Mouse (Mus musculus) CH12.LX (cell line): ENCODE results near the gene Ubash3b. TPM values are rescaled to one million over a fixed set of nuclear protein-coding genes. Genes with fewer than 3 reads are reported as not detected.

ENCODE experiments used
- DNase-seq: peaks from one replicate; pipeline ENCODE4 v3.0.0-alpha.2; 2013; ENCODE audit errors: extremely low read depth
- H3K27ac ChIP-seq: 2 replicates; pipeline ENCODE4 v1.5.1; 2012; ENCODE audit warnings: low read depth, mild to moderate bottlenecking, control low read depth, moderate library complexity; ENCODE audit not compliant: insufficient read depth
- H3K27me3 ChIP-seq: replicated peaks from 2 replicates; pipeline ENCODE3; 2012; ENCODE audit warnings: inconsistent platforms
- H3K36me3 ChIP-seq, 2 experiments: replicated peaks in 1 of 2; 2 replicates each; pipeline versions ENCODE3 to v1.6.1; 2012; ENCODE audit warnings: inconsistent platforms in 1 of 2, low read length in 1 of 2, mild to moderate bottlenecking in 1 of 2, mixed read lengths in 1 of 2, moderate library complexity in 1 of 2; ENCODE audit not compliant: control insufficient read depth in 1 of 2, insufficient read depth in 1 of 2
- H3K4me1 ChIP-seq, 2 experiments: 2 replicates each; pipeline ENCODE4 v1.6.1; 2012; ENCODE audit warnings: inconsistent platforms in 1 of 2, moderate library complexity in 1 of 2; ENCODE audit not compliant: insufficient read depth in 2 of 2, control insufficient read depth in 1 of 2
- H3K4me2 ChIP-seq: 2 replicates; pipeline ENCODE4 v1.6.1; 2012; ENCODE audit warnings: low read depth, mild to moderate bottlenecking, control low read depth; ENCODE audit not compliant: poor library complexity, insufficient read depth, severe bottlenecking
- H3K4me3 ChIP-seq, 3 experiments: fragments of 150-350 bp in 1 of 3; sonication (generic) in 1 of 3; replicated peaks in 1 of 3; 2 replicates each; pipeline versions ENCODE3 to v1.5.1; 2011 to 2012; ENCODE audit warnings: low read depth in 2 of 3, low read length in 2 of 3, mild to moderate bottlenecking in 2 of 3, moderate library complexity in 2 of 3, control low read depth in 1 of 3, improper control_type of control experiment in 1 of 3, inconsistent platforms in 1 of 3, mixed read lengths in 1 of 3; ENCODE audit not compliant: poor library complexity in 1 of 3
- H3K79me2 ChIP-seq: replicated peaks from 2 replicates; pipeline ENCODE4 v1.6.1; 2012; ENCODE audit warnings: mild to moderate bottlenecking, moderate library complexity; ENCODE audit not compliant: control insufficient read depth, poor library complexity, insufficient read depth, severe bottlenecking; ENCODE audit errors: extremely low read depth
- H3K9ac ChIP-seq: 2 replicates; pipeline ENCODE4 v1.6.1; 2012; ENCODE audit warnings: low read depth, mild to moderate bottlenecking, control low read depth, moderate library complexity; ENCODE audit not compliant: insufficient read depth
- H3K9me3 ChIP-seq: replicated peaks from 2 replicates; pipeline ENCODE3; 2012; ENCODE audit warnings: low read length, inconsistent platforms, mixed read lengths
- BHLHE40 ChIP-seq: IDR thresholded peaks from 2 replicates; pipeline ENCODE4 v1.6.1; 2011; ENCODE audit warnings: mild to moderate bottlenecking, low read depth, low read length, improper control_type of control experiment
- CHD1 ChIP-seq: IDR thresholded peaks from 2 replicates; pipeline ENCODE4 v1.6.1; 2012; ENCODE audit warnings: low read depth, low read length, improper control_type of control experiment, inconsistent platforms
- CHD2 ChIP-seq: IDR thresholded peaks from 2 replicates; pipeline ENCODE4 v1.6.1; 2011; ENCODE audit warnings: low read length, improper control_type of control experiment
- E2F4 ChIP-seq: IDR thresholded peaks from 2 replicates; pipeline ENCODE4 v1.6.1; 2011; ENCODE audit warnings: low read depth, low read length, improper control_type of control experiment; ENCODE audit not compliant: insufficient replicate concordance
- IRF4 ChIP-seq: IDR thresholded peaks from 2 replicates; pipeline ENCODE4 v1.6.1; 2014; ENCODE audit warnings: low read depth, mild to moderate bottlenecking, inconsistent platforms, low read length, improper control_type of control experiment
- JUN ChIP-seq: IDR thresholded peaks from 2 replicates; pipeline ENCODE4 v1.6.1; 2011; ENCODE audit warnings: low read depth, mild to moderate bottlenecking, low read length, improper control_type of control experiment, moderate library complexity; ENCODE audit not compliant: insufficient read depth
- MAZ ChIP-seq: IDR thresholded peaks from 2 replicates; pipeline ENCODE4 v1.6.1; 2012; ENCODE audit warnings: low read depth, mild to moderate bottlenecking, inconsistent platforms, low read length, improper control_type of control experiment, moderate library complexity
- MYC ChIP-seq: IDR thresholded peaks from 2 replicates; pipeline ENCODE4 v1.6.1; 2011; ENCODE audit warnings: low read depth, mild to moderate bottlenecking, improper control_type of control experiment, low read length
- NRF1 ChIP-seq: IDR thresholded peaks from 2 replicates; pipeline ENCODE4 v1.6.1; 2014; ENCODE audit warnings: low read depth, mild to moderate bottlenecking, inconsistent platforms, low read length, improper control_type of control experiment, moderate library complexity
- RCOR1 ChIP-seq: conservative IDR thresholded peaks from 2 replicates; pipeline ENCODE4 v1.6.1; 2012; ENCODE audit warnings: low read depth, mild to moderate bottlenecking, inconsistent platforms, low read length, improper control_type of control experiment
- SIN3A ChIP-seq: IDR thresholded peaks from 2 replicates; pipeline ENCODE4 v1.6.1; 2012; ENCODE audit warnings: low read length, improper control_type of control experiment, inconsistent platforms
- TCF12 ChIP-seq: IDR thresholded peaks from 2 replicates; pipeline ENCODE4 v1.6.1; 2014; ENCODE audit warnings: low read depth, mild to moderate bottlenecking, inconsistent platforms, low read length, improper control_type of control experiment
- ZKSCAN1 ChIP-seq: IDR thresholded peaks from 2 replicates; pipeline ENCODE4 v1.6.1; 2012; ENCODE audit warnings: low read depth, inconsistent platforms, low read length, improper control_type of control experiment, borderline replicate concordance
- ZMIZ1 ChIP-seq: IDR thresholded peaks from 2 replicates; pipeline ENCODE4 v1.6.1; 2012; ENCODE audit warnings: low read depth, mild to moderate bottlenecking, inconsistent platforms, low read length, improper control_type of control experiment
- dilution Hi-C: fragments of 300-500 bp; cut with MboI; formaldehyde crosslinking; loops from 2 replicates; pipeline ENCODE4 v1.14.3; 2020; ENCODE audit warnings: low sequenced_read_pairs; ENCODE audit not compliant: extremely low pct_unique_long_range_greater_than_20kb, extremely low pct_ligation_motif_present
- in situ Hi-C: fragments of 300-500 bp; cut with MboI; formaldehyde crosslinking; loops from 3 replicates; pipeline ENCODE4 v1.14.3; 2019; ENCODE audit warnings: low sequenced_read_pairs, low pct_ligation_motif_present, low pct_unique_long_range_greater_than_20kb, mixed read lengths
- polyA plus RNA-seq: library from polyadenylated mRNA; unstranded; fragments of >175 nt; gene quantifications from 2 replicates; pipeline ENCODE4 v1.2.1, GENCODE M21; 2012; ENCODE audit warnings: low read depth; ENCODE audit not compliant: insufficient read length
- total RNA-seq, 2 experiments: library from RNA; depleted of rRNA; stranded (reverse); fragments of 300-350 nt in 1 of 2; fragments of >200 nt in 1 of 2; gene quantifications; 2 replicates each; pipeline ENCODE4 v1.2.3; 2012 to 2014

Ubash3b gene
- total and polyA plus RNA-seq, 3 experiments: 2.8 to 4.6 (median 4.2) TPM

GRCm38 (mm10) chr9:41083386-41084055 is 78.0 kb downstream of the Ubash3b start (continued):
- TF ChIP-seq JUN (no peak), ZMIZ1 (no peak)

GRCm38 (mm10) chr9:41082891-41083290 is 78.6 kb downstream of the Ubash3b start:
- dilution Hi-C loops: no loop called here
- H3K4me1 ChIP-seq: peaks cover 26 to 66% of the 10 kb centered on the region in 2 experiments
- no peaks in the 10 kb centered on the region for H3K9me3 ChIP-seq
- H3K27ac ChIP-seq: no peak overlapping the region
- in situ Hi-C loops: no loop called here
- no peaks in the 10 kb centered on the region for H3K36me3 ChIP-seq
- DNase-seq: no peak
- H3K79me2 ChIP-seq: no peaks in the 10 kb centered on the region
- H3K4me3 ChIP-seq: no peak overlapping the region
- no peaks in the 10 kb centered on the region for H3K27me3 ChIP-seq
- TF ChIP-seq NRF1: no peak
- no peak for TF ChIP-seq E2F4
- no peak for TF ChIP-seq BHLHE40
- no peak for TF ChIP-seq CHD2
- TF ChIP-seq, all 38 proteins: peak for 0
- no peak overlapping the region for H3K9ac ChIP-seq
- H3K4me2 ChIP-seq: no peak overlapping the region

- Histone ChIP-seq H3K27me3 (no peaks in the 10 kb centered on the region), H3K9ac (no peak overlapping the region), H3K27ac (no peak overlapping the region), H3K79me2 (no peaks in the 10 kb centered on the region), H3K9me3 (no peaks in the 10 kb centered on the region), H3K4me1 (peaks cover 26 to 74% of the 10 kb centered on the region in 2 experiments), H3K36me3 (peaks cover 0 to 1% of the 10 kb centered on the region in 2 experiments), H3K4me2 (no peak overlapping the region), H3K4me3 (no peak overlapping the region)
- in situ Hi-C loops: no loop called here
- no peak for DNase-seq
- dilution Hi-C loops: no loop called here
- TF ChIP-seq ZKSCAN1 (no peak), NRF1 (no peak), IRF4 (no peak), RCOR1 (no peak), MYC (no peak), CHD1 (no peak), MAZ (no peak), TCF12 (no peak), SIN3A (no peak)
Observed at GRCm38 (mm10) chr9:41080877-41081276, 80.6 kb downstream of the Ubash3b start.
